14 mouse cellular contexts compared by ENCODE assay signal in genomic region chr17:43072142-43072786, GRCm38 (mm10). TPM values are rescaled to one million over a fixed set of nuclear protein-coding genes. Genes with fewer than 3 reads are reported as not detected.
A peak's percentile ranks its signal among the peaks of the same experiment; 100 is the strongest.
DNase-seq lines count a peak whose midpoint lies in the region; ATAC-seq and TF ChIP-seq lines count a peak whose summit lies in the region.
"Had no signal": no experiment of that assay in that cellular context is flagged by ENCODE, and none has a peak within 500 bp of the region (broad histone marks: within the 10 kb centered on the region; RNA-seq: fewer than 3 reads in every experiment).

No protein-coding gene starts in this region.

- no peaks in the 10 kb centered on the region for H3K27me3 ChIP-seq in kidney, adult 2 months (replicated peaks; ENCODE audit: control insufficient read depth, insufficient read depth, low read length)
- no peaks in the 10 kb centered on the region for H3K27me3 ChIP-seq in lung, postnatal 0 days (replicated peaks; ENCODE audit: insufficient read depth, low read length)
- no peaks in the 10 kb centered on the region for H3K27me3 ChIP-seq in liver, embryonic 16.5 days (ENCODE audit: control insufficient read depth, insufficient read depth, low read depth, low read length)
- no peaks in the 10 kb centered on the region for H3K27me3 ChIP-seq in intestine, embryonic 15.5 days (replicated peaks)
- H3K27me3 ChIP-seq in hindbrain, embryonic 10.5 days (ENCODE audit: insufficient read depth, poor library complexity, severe bottlenecking): no peaks in the 10 kb centered on the region
- H3K27me3 ChIP-seq: heart, embryonic 12.5 days had no signal

- TF ChIP-seq EP300 in lung, postnatal 0 days (IDR thresholded peaks at IDR 0.05): no peak

- 82% methylated on average over 11 of the region's 11 CpGs for WGBS in kidney, adult 2 months
- 59% methylated on average over 11 of the region's 11 CpGs for WGBS in lung, postnatal 0 days
- WGBS in liver, embryonic 16.5 days (ENCODE audit: insufficient replicate concordance): 51% methylated on average over 11 of the region's 11 CpGs
- 75% methylated on average over 11 of the region's 11 CpGs for WGBS in intestine, embryonic 15.5 days
- WGBS in hindbrain, embryonic 10.5 days: 80% methylated on average over 11 of the region's 11 CpGs

- peaks cover 28% of the 10 kb centered on the region; the same call in 1 of the 2 replicates for H3K4me1 ChIP-seq in kidney, adult 2 months (ENCODE audit: control insufficient read depth, insufficient read depth, low read length)
- peaks cover 8% of the 10 kb centered on the region; the same call in 1 of the 2 replicates for H3K4me1 ChIP-seq in lung, postnatal 0 days (ENCODE audit: insufficient read depth, low read depth, low read length)
- H3K4me1 ChIP-seq in liver, embryonic 16.5 days (ENCODE audit: control insufficient read depth, low read depth, low read length): peaks cover 43% of the 10 kb centered on the region
- 0 out of 2 replicates have a peak, but pooled peaks cover 5% of the 10 kb centered on the region for H3K4me1 ChIP-seq in intestine, embryonic 15.5 days (replicated peaks)
- H3K4me1 ChIP-seq in hindbrain, embryonic 10.5 days (replicated peaks): peaks cover 9% of the 10 kb centered on the region

- no peak overlapping the region for H3K4me3 ChIP-seq in kidney, adult 2 months (ENCODE audit: insufficient read depth, low read depth, low read length)
- H3K4me3 ChIP-seq in lung, postnatal 0 days (ENCODE audit: low read depth, low read length): no peak overlapping the region
- no peak overlapping the region; the same call in 1 of the 2 replicates for H3K4me3 ChIP-seq in liver, embryonic 16.5 days (ENCODE audit: low read depth, low read length)
- no peak overlapping the region for H3K4me3 ChIP-seq in intestine, embryonic 15.5 days (replicated peaks)
- no peak overlapping the region for H3K4me3 ChIP-seq in hindbrain, embryonic 10.5 days
- H3K4me3 ChIP-seq: heart, embryonic 12.5 days; midbrain, embryonic 10.5 days had no signal

- peak overlapping the region; percentile 39 for H3K27ac ChIP-seq in kidney, adult 2 months (ENCODE audit: insufficient read depth, low read depth, low read length)
- H3K27ac ChIP-seq in lung, postnatal 0 days (ENCODE audit: low read length): peak overlapping the region; percentile 60; the same call in 1 of the 2 replicates
- peak overlapping the region; percentile 66 for H3K27ac ChIP-seq in liver, embryonic 16.5 days (ENCODE audit: low read length)
- H3K27ac ChIP-seq in intestine, embryonic 15.5 days: no peak overlapping the region
- no peak overlapping the region for H3K27ac ChIP-seq in hindbrain, embryonic 10.5 days
- H3K27ac ChIP-seq: hindbrain, embryonic 14.5 days; midbrain, embryonic 10.5 days had no signal

- no peak for DNase-seq in kidney, adult 2 months
- no peak for DNase-seq in kidney, postnatal 36 days
- peak; percentile 82 for DNase-seq in lung, postnatal 0 days (ENCODE audit: low spot score)
- DNase-seq in lung, postnatal 36 days: no peak
- no peak for DNase-seq in left cerebral cortex, adult 9 months (ENCODE audit: low spot score in 2 of 2)
- DNase-seq in hindbrain, embryonic 10.5 days (ENCODE audit: low spot score): no peak
- DNase-seq: kidney, postnatal 10 days; left cerebral cortex, postnatal 4 days; thymus, postnatal 36 days had no signal

- no peak for TF ChIP-seq CTCF in kidney, adult 2 months (conservative IDR thresholded peaks at IDR 0.05; ENCODE audit: insufficient read depth, insufficient read length, low read depth, low read length)
- no peak for TF ChIP-seq CTCF in lung, postnatal 0 days (IDR thresholded peaks at IDR 0.05)

- no peak overlapping the region for H3K4me2 ChIP-seq in lung, postnatal 0 days (replicated peaks; ENCODE audit: low read depth, low read length)
- H3K4me2 ChIP-seq in liver, embryonic 16.5 days (ENCODE audit: low read depth, low read length): peak overlapping the region; percentile 49
- H3K4me2 ChIP-seq in intestine, embryonic 15.5 days (replicated peaks): no peak overlapping the region
- H3K4me2 ChIP-seq: heart, embryonic 12.5 days; hindbrain, embryonic 14.5 days had no signal

- H3K36me3 ChIP-seq in kidney, adult 2 months (ENCODE audit: control insufficient read depth, insufficient read depth, low read length): peaks cover 1% of the 10 kb centered on the region; the same call in 1 of the 2 replicates
- no peaks in the 10 kb centered on the region for H3K36me3 ChIP-seq in lung, postnatal 0 days (ENCODE audit: insufficient read depth, low read length)
- H3K36me3 ChIP-seq in liver, embryonic 16.5 days (ENCODE audit: control insufficient read depth, insufficient read depth): peaks cover 12% of the 10 kb centered on the region
- H3K36me3 ChIP-seq in intestine, embryonic 15.5 days: no peaks in the 10 kb centered on the region
- H3K36me3 ChIP-seq in hindbrain, embryonic 10.5 days: peaks cover 18% of the 10 kb centered on the region
- H3K36me3 ChIP-seq: heart, embryonic 12.5 days had no signal

- H3K9me3 ChIP-seq in lung, postnatal 0 days (ENCODE audit: low read length): no peaks in the 10 kb centered on the region
- no peaks in the 10 kb centered on the region for H3K9me3 ChIP-seq in liver, embryonic 16.5 days (replicated peaks; ENCODE audit: control insufficient read depth, low read length)
- no peaks in the 10 kb centered on the region for H3K9me3 ChIP-seq in intestine, embryonic 15.5 days
- H3K9me3 ChIP-seq in hindbrain, embryonic 10.5 days: no peaks in the 10 kb centered on the region
- H3K9me3 ChIP-seq: heart, embryonic 12.5 days; midbrain, embryonic 10.5 days had no signal

- no peak for TF ChIP-seq POLR2A in kidney, adult 2 months (IDR thresholded peaks at IDR 0.05; ENCODE audit: low read depth, low read length)

- no peak overlapping the region for H3K9ac ChIP-seq in lung, postnatal 0 days (replicated peaks; ENCODE audit: low read depth)
- H3K9ac ChIP-seq in liver, embryonic 16.5 days (ENCODE audit: low read depth, low read length): peak overlapping the region; percentile 40; the same call in 1 of the 2 replicates
- H3K9ac ChIP-seq in intestine, embryonic 15.5 days: no peak overlapping the region
- H3K9ac ChIP-seq: heart, embryonic 12.5 days; hindbrain, embryonic 14.5 days had no signal

- ATAC-seq in lung, postnatal 0 days: peak; percentile 61
- peak; percentile 74 for ATAC-seq in liver, embryonic 16.5 days (ENCODE audit: low read depth)
- ATAC-seq in intestine, embryonic 15.5 days: no peak

RNA-seq across cellular contexts. Expression of gene Tnfrsf21, which starts 55.9 kb away (rescaled TPM):
- 178 and 213 TPM in 2 replicates for polyA plus RNA-seq in kidney, adult 2 months (2012; rRNA removed)
- 27.6 and 40.2 TPM in 2 replicates for polyA plus RNA-seq in lung, postnatal 0 days (2015; fragmentation: Nextera tagmentation; extraction: Ambion mirVana)
- polyA plus RNA-seq in liver, embryonic 16.5 days (2015; fragmentation: Nextera tagmentation; extraction: Ambion mirVana): 21.0 and 21.3 TPM in 2 replicates
- 15.6 and 16.5 TPM in 2 replicates for polyA plus RNA-seq in intestine, embryonic 15.5 days (2015; fragmentation: Nextera tagmentation; extraction: Ambion mirVana)
- polyA plus RNA-seq in hindbrain, embryonic 10.5 days (2016; fragmentation: Nextera tagmentation; extraction: Ambion mirVana): 28.0 and 31.4 TPM in 2 replicates

Comparison
In these comparisons a context has a peak if more than half of its experiments do, and no peak if none do; other contexts are left out.
1. H3K27ac ChIP-seq: peak in kidney, adult 2 months (single experiment), lung, postnatal 0 days (single experiment) and liver, embryonic 16.5 days (single experiment); none in intestine, embryonic 15.5 days (single experiment) and hindbrain, embryonic 10.5 days (single experiment).